Mouse (Mus musculus): Measurements from ENCODE around the gene Arhgap22. TPM values are rescaled to one million over a fixed set of nuclear protein-coding genes. Genes with fewer than 3 reads are reported as not detected.
A peak's percentile ranks its signal among the peaks of the same experiment; 100 is the strongest.

Arhgap22 gene
- polyA plus RNA-seq, 1 experiment = 9.0 TPM

GRCm38 (mm10) chr14:33373271-33373670, 159.4 kb downstream of the Arhgap22 start:
- H3K27me3 ChIP-seq (replicated peaks; ENCODE audit: control insufficient read depth, insufficient read depth, low read length) = no peaks in the 10 kb centered on the region
- no peaks in the 10 kb centered on the region for H3K36me3 ChIP-seq (ENCODE audit: control insufficient read depth, insufficient read depth, low read length)
- WGBS = 27% methylated on average over 1 of the region's 1 CpGs
- DNase-seq = no peak
- peaks cover 4% of the 10 kb centered on the region; the same call in 1 of the 2 replicates for H3K4me1 ChIP-seq (ENCODE audit: control insufficient read depth, insufficient read depth, low read length)
- no peak overlapping the region for H3K27ac ChIP-seq (ENCODE audit: insufficient read depth, low read depth, low read length)
- no peak overlapping the region for H3K4me3 ChIP-seq (ENCODE audit: insufficient read depth, low read depth, low read length)
- no peak for TF ChIP-seq CTCF (conservative IDR thresholded peaks at IDR 0.05; ENCODE audit: insufficient read depth, insufficient read length, low read depth, low read length)
- TF ChIP-seq POLR2A (IDR thresholded peaks at IDR 0.05; ENCODE audit: low read depth, low read length) = no peak

GRCm38 (mm10) chr14:33374089-33374488, 160.3 kb downstream of the Arhgap22 start:
- TF ChIP-seq POLR2A (IDR thresholded peaks at IDR 0.05; ENCODE audit: low read depth, low read length) (no peak), CTCF (conservative IDR thresholded peaks at IDR 0.05; ENCODE audit: insufficient read depth, insufficient read length, low read depth, low read length) (no peak)
- peaks cover 4% of the 10 kb centered on the region; the same call in 1 of the 2 replicates for H3K4me1 ChIP-seq (ENCODE audit: control insufficient read depth, insufficient read depth, low read length)
- no peak overlapping the region for H3K27ac ChIP-seq (ENCODE audit: insufficient read depth, low read depth, low read length)
- WGBS = 62% methylated on average over 1 of the region's 1 CpGs
- no peaks in the 10 kb centered on the region for H3K27me3 ChIP-seq (replicated peaks; ENCODE audit: control insufficient read depth, insufficient read depth, low read length)
- no peaks in the 10 kb centered on the region for H3K36me3 ChIP-seq (ENCODE audit: control insufficient read depth, insufficient read depth, low read length)
- no peak overlapping the region for H3K4me3 ChIP-seq (ENCODE audit: insufficient read depth, low read depth, low read length)
- DNase-seq = no peak

DNA sequence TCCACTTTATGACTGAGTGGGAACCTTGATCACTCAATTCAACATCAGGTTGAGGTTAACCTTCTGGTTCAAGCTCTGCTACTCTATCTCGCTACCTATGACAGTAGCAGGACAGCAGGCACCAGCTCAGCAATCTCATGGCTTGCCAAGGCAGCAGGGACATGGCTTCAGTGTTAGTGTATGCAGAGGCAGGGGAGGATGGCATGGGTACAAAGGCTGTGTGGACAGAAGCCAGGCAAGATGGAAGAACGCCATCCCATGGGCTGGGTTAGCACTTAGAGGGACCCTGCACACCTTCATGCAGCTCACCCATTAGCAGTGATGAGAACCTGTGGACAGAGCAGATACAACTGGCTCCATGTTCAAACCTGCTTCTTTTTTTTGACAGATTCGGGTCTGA, 163.4 kb downstream of the Arhgap22 start:
- 74% methylated on average over 3 of the region's 3 CpGs for WGBS
- DNase-seq = peak; percentile 56
- no peak overlapping the region for H3K27ac ChIP-seq (ENCODE audit: insufficient read depth, low read depth, low read length)
- no peaks in the 10 kb centered on the region for H3K27me3 ChIP-seq (replicated peaks; ENCODE audit: control insufficient read depth, insufficient read depth, low read length)
- no peak overlapping the region for H3K4me3 ChIP-seq (ENCODE audit: insufficient read depth, low read depth, low read length)
- H3K4me1 ChIP-seq (ENCODE audit: control insufficient read depth, insufficient read depth, low read length) = peaks cover 4% of the 10 kb centered on the region; the same call in 1 of the 2 replicates
- TF ChIP-seq POLR2A (IDR thresholded peaks at IDR 0.05; ENCODE audit: low read depth, low read length) = no peak
- TF ChIP-seq CTCF (conservative IDR thresholded peaks at IDR 0.05; ENCODE audit: insufficient read depth, insufficient read length, low read depth, low read length) = no peak
- no peaks in the 10 kb centered on the region for H3K36me3 ChIP-seq (ENCODE audit: control insufficient read depth, insufficient read depth, low read length)

DNA sequence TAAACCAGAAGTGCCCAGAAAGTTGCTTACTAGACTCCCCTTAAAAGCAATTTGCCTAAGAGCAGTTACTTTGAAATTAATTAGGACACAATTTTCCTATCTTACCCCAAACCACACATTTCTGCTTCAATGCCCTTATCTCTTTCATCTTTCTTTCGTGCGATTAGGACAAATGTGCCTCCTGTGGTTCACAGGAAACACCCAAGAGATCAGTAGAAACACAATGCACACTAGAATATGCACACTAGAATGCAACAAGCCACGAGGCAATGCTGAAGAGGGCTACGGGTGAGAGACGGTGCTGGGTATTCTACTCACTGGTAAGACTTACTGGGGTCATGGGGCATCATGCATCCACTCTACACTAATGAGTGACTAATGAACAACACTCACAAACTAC, 164.9 kb downstream of the Arhgap22 start:
- WGBS = 72% methylated on average over 5 of the region's 5 CpGs
- DNase-seq = no peak
- no peaks in the 10 kb centered on the region for H3K36me3 ChIP-seq (ENCODE audit: control insufficient read depth, insufficient read depth, low read length)
- peaks cover 4% of the 10 kb centered on the region; the same call in 1 of the 2 replicates for H3K4me1 ChIP-seq (ENCODE audit: control insufficient read depth, insufficient read depth, low read length)
- H3K27ac ChIP-seq (ENCODE audit: insufficient read depth, low read depth, low read length) = no peak overlapping the region
- TF ChIP-seq POLR2A (IDR thresholded peaks at IDR 0.05; ENCODE audit: low read depth, low read length) (no peak), CTCF (conservative IDR thresholded peaks at IDR 0.05; ENCODE audit: insufficient read depth, insufficient read length, low read depth, low read length) (no peak)
- no peaks in the 10 kb centered on the region for H3K27me3 ChIP-seq (replicated peaks; ENCODE audit: control insufficient read depth, insufficient read depth, low read length)
- no peak overlapping the region for H3K4me3 ChIP-seq (ENCODE audit: insufficient read depth, low read depth, low read length)

DNA sequence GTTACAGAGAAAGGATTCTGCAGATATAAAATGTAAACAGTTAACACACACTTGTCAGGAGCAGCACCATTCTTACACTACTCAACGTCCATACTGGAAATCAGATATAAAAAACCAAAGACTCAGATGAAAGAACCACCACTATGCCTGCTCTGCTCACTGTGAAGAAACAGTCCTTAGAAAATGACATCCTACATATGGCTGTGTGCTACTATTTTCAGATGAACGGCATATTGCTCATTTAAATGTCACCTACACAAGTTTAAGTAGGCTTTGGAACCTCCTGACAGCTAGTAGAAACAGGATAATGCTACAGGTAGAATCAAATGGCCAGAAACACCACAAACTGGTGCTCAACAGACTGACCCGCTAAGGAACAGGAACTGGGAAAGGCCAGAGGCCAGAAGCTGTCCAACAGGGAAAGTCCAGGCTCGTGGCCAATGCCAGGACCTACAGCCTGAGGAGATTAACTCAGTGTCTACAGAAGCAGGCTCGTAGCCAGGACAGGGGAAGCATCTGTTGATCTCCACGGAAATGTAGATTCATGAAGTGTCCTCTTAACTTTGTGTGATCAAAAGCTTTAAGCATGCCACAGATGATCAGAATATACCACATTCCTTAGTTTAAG, 167.1 kb downstream of the Arhgap22 start:
- H3K36me3 ChIP-seq (ENCODE audit: control insufficient read depth, insufficient read depth, low read length) = no peaks in the 10 kb centered on the region; the same call in 1 of the 2 replicates
- 65% methylated on average over 6 of the region's 6 CpGs for WGBS
- no peak overlapping the region for H3K27ac ChIP-seq (ENCODE audit: insufficient read depth, low read depth, low read length)
- no peak for DNase-seq
- no peaks in the 10 kb centered on the region for H3K27me3 ChIP-seq (replicated peaks; ENCODE audit: control insufficient read depth, insufficient read depth, low read length)
- no peak overlapping the region for H3K4me3 ChIP-seq (ENCODE audit: insufficient read depth, low read depth, low read length)
- H3K4me1 ChIP-seq (ENCODE audit: control insufficient read depth, insufficient read depth, low read length) = peaks cover 4% of the 10 kb centered on the region; the same call in 1 of the 2 replicates
- TF ChIP-seq POLR2A (IDR thresholded peaks at IDR 0.05; ENCODE audit: low read depth, low read length) = no peak
- no peak for TF ChIP-seq CTCF (conservative IDR thresholded peaks at IDR 0.05; ENCODE audit: insufficient read depth, insufficient read length, low read depth, low read length)

GRCm38 (mm10) chr14:33398065-33398860, 184.4 kb downstream of the Arhgap22 start:
- 89% methylated on average over 5 of the region's 5 CpGs for WGBS
- no peak overlapping the region for H3K27ac ChIP-seq (ENCODE audit: insufficient read depth, low read depth, low read length)
- no peaks in the 10 kb centered on the region for H3K4me1 ChIP-seq (ENCODE audit: control insufficient read depth, insufficient read depth, low read length)
- H3K27me3 ChIP-seq (replicated peaks; ENCODE audit: control insufficient read depth, insufficient read depth, low read length) = no peaks in the 10 kb centered on the region
- peaks cover 2% of the 10 kb centered on the region; the same call in 1 of the 2 replicates for H3K36me3 ChIP-seq (ENCODE audit: control insufficient read depth, insufficient read depth, low read length)
- H3K4me3 ChIP-seq (ENCODE audit: insufficient read depth, low read depth, low read length) = no peak overlapping the region
- TF ChIP-seq POLR2A (IDR thresholded peaks at IDR 0.05; ENCODE audit: low read depth, low read length) (no peak), CTCF (conservative IDR thresholded peaks at IDR 0.05; ENCODE audit: insufficient read depth, insufficient read length, low read depth, low read length) (no peak)
- DNase-seq = no peak

- no peak for DNase-seq
- WGBS = 76% methylated on average over 3 of the region's 3 CpGs
- H3K27me3 ChIP-seq (replicated peaks; ENCODE audit: control insufficient read depth, insufficient read depth, low read length) = no peaks in the 10 kb centered on the region
Measured at GRCm38 (mm10) chr14:33400019-33400418, 186.2 kb downstream of the Arhgap22 start.

More at GRCm38 (mm10) chr14:33400019-33400418, 186.2 kb downstream of the Arhgap22 start:
- Histone ChIP-seq H3K4me3 (ENCODE audit: insufficient read depth, low read depth, low read length) (no peak overlapping the region), H3K4me1 (ENCODE audit: control insufficient read depth, insufficient read depth, low read length) (no peaks in the 10 kb centered on the region), H3K36me3 (ENCODE audit: control insufficient read depth, insufficient read depth, low read length) (peaks cover 2% of the 10 kb centered on the region; the same call in 1 of the 2 replicates), H3K27ac (ENCODE audit: insufficient read depth, low read depth, low read length) (no peak overlapping the region)
- TF ChIP-seq POLR2A (IDR thresholded peaks at IDR 0.05; ENCODE audit: low read depth, low read length) = no peak
- no peak for TF ChIP-seq CTCF (conservative IDR thresholded peaks at IDR 0.05; ENCODE audit: insufficient read depth, insufficient read length, low read depth, low read length)
